Mouse (Mus musculus): ENCODE results near the gene Dcaf10. TPM values are rescaled to one million over a fixed set of nuclear protein-coding genes. Genes with fewer than 3 reads are reported as not detected.
"Not testable (repeated sequence)": the region's sequence is repeated elsewhere in the genome, so short reads cannot be mapped to it uniquely, and the experiment has no call there.

Dcaf10 gene
- polyA plus RNA-seq, 1 experiment from 2014 or later = 5.9 TPM

DNA sequence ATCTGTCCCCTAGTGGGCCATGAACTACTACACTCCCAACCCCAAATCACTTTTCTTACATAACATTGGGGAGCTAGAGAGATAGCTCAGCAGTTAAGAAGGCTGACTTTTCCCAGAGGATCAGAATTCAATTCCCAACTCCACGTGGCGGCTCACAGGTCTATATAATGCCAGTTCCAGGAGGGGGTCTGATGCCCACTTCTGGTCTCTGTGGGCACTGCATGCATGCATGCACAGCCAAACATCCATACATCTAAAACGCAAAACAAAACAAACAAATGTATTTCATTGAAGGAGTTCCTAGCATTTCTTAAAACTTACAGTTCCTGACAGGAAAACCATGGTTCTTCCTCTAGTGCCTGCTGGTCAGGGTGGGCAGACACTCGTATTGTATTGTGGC lies 50.2 kb downstream of the Dcaf10 start:
- Histone ChIP-seq H3K4me3 (ENCODE audit: low read length) (no peak overlapping the region), H3K27ac (ENCODE audit: low read depth, low read length) (no peak overlapping the region), H3K9me3 (ENCODE audit: control insufficient read depth, low read length) (no peaks in the 10 kb centered on the region), H3K36me3 (ENCODE audit: control insufficient read depth, insufficient read depth, low read length) (no peaks in the 10 kb centered on the region), H3K9ac (ENCODE audit: low read depth, low read length) (no peak overlapping the region), H3K27me3 (replicated peaks; ENCODE audit: control insufficient read depth, insufficient read depth, low read length) (no peaks in the 10 kb centered on the region), H3K4me2 (ENCODE audit: low read length) (no peak overlapping the region), H3K4me1 (ENCODE audit: control insufficient read depth, insufficient read depth, low read depth, low read length) (no peaks in the 10 kb centered on the region)
- 69% methylated on average over 4 of the region's 4 CpGs for WGBS
- no peak for ATAC-seq

DNA sequence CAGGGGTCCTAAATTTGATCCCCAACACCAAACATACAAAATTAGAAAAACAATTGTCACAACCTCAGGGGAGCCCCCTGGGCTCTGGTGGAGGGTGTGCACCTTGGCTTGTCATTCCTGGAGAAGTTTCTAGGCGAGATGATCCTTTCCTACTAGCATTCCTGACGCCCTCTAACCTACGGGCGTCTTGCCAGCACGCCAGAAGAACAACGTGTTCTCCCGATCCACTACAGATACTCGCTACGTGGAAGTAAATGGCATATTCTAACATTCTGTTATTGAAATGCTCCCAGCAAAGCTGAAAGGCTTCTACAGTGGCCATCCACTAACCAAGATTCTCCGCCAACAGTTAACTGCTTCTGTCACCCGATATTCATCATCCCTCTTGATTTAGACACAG lies 50.7 kb downstream of the Dcaf10 start:
- Histone ChIP-seq H3K4me1 (ENCODE audit: control insufficient read depth, insufficient read depth, low read depth, low read length) (no peaks in the 10 kb centered on the region), H3K4me2 (ENCODE audit: low read length) (no peak overlapping the region), H3K9ac (ENCODE audit: low read depth, low read length) (no peak overlapping the region), H3K27me3 (replicated peaks; ENCODE audit: control insufficient read depth, insufficient read depth, low read length) (no peaks in the 10 kb centered on the region), H3K4me3 (ENCODE audit: low read length) (no peak overlapping the region), H3K27ac (ENCODE audit: low read depth, low read length) (no peak overlapping the region), H3K36me3 (ENCODE audit: control insufficient read depth, insufficient read depth, low read length) (no peaks in the 10 kb centered on the region), H3K9me3 (ENCODE audit: control insufficient read depth, low read length) (no peaks in the 10 kb centered on the region)
- 77% methylated on average over 11 of the region's 11 CpGs for WGBS
- no peak for ATAC-seq

- H3K4me3 ChIP-seq (ENCODE audit: low read length) = no peak overlapping the region
Measured at GRCm38 (mm10) chr4:45392994-45393393, 51.1 kb downstream of the Dcaf10 start.

GRCm38 (mm10) chr4:45393658-45394057 lies 51.8 kb downstream of the Dcaf10 start:
- Histone ChIP-seq H3K4me1 (ENCODE audit: control insufficient read depth, insufficient read depth, low read depth, low read length) (no peaks in the 10 kb centered on the region), H3K9me3 (ENCODE audit: control insufficient read depth, low read length) (no peaks in the 10 kb centered on the region), H3K9ac (ENCODE audit: low read depth, low read length) (no peak overlapping the region), H3K4me2 (ENCODE audit: low read length) (no peak overlapping the region), H3K36me3 (ENCODE audit: control insufficient read depth, insufficient read depth, low read length) (peaks cover 3% of the 10 kb centered on the region), H3K27me3 (replicated peaks; ENCODE audit: control insufficient read depth, insufficient read depth, low read length) (no peaks in the 10 kb centered on the region), H3K27ac (ENCODE audit: low read depth, low read length) (no peak overlapping the region), H3K4me3 (ENCODE audit: low read length) (no peak overlapping the region)
- no peak for ATAC-seq
- WGBS = 81% methylated on average over 5 of the region's 5 CpGs

More at GRCm38 (mm10) chr4:45392994-45393393, 51.1 kb downstream of the Dcaf10 start:
- Histone ChIP-seq H3K4me2 (ENCODE audit: low read length) (no peak overlapping the region), H3K4me1 (ENCODE audit: control insufficient read depth, insufficient read depth, low read depth, low read length) (no peaks in the 10 kb centered on the region), H3K27ac (ENCODE audit: low read depth, low read length) (no peak overlapping the region), H3K9ac (ENCODE audit: low read depth, low read length) (no peak overlapping the region), H3K27me3 (replicated peaks; ENCODE audit: control insufficient read depth, insufficient read depth, low read length) (no peaks in the 10 kb centered on the region), H3K36me3 (ENCODE audit: control insufficient read depth, insufficient read depth, low read length) (peaks cover under 1% of the 10 kb centered on the region), H3K9me3 (ENCODE audit: control insufficient read depth, low read length) (no peaks in the 10 kb centered on the region)
- 82% methylated on average over 8 of the region's 8 CpGs for WGBS
- ATAC-seq = no peak

- peaks cover 15% of the 10 kb centered on the region for H3K36me3 ChIP-seq (ENCODE audit: control insufficient read depth, insufficient read depth, low read length)
- H3K4me2 ChIP-seq (ENCODE audit: low read length); H3K4me1 ChIP-seq (ENCODE audit: control insufficient read depth, insufficient read depth, low read depth, low read length); H3K9ac ChIP-seq (ENCODE audit: low read depth, low read length); H3K9me3 ChIP-seq (ENCODE audit: control insufficient read depth, low read length); H3K4me3 ChIP-seq (ENCODE audit: low read length); H3K27me3 ChIP-seq (replicated peaks; ENCODE audit: control insufficient read depth, insufficient read depth, low read length); ATAC-seq; H3K27ac ChIP-seq (ENCODE audit: low read depth, low read length): not testable (repeated sequence)
- WGBS = 90% methylated on average over 5 of the region's 6 CpGs
Measured at GRCm38 (mm10) chr4:45396211-45396610, 54.3 kb downstream of the Dcaf10 start.

- H3K36me3 ChIP-seq (ENCODE audit: control insufficient read depth, insufficient read depth, low read length) = peaks cover 19% of the 10 kb centered on the region
- not testable (repeated sequence) for H3K27me3 ChIP-seq (replicated peaks; ENCODE audit: control insufficient read depth, insufficient read depth, low read length); H3K4me3 ChIP-seq (ENCODE audit: low read length); H3K9ac ChIP-seq (ENCODE audit: low read depth, low read length); H3K4me2 ChIP-seq (ENCODE audit: low read length); ATAC-seq; H3K4me1 ChIP-seq (ENCODE audit: control insufficient read depth, insufficient read depth, low read depth, low read length); H3K9me3 ChIP-seq (ENCODE audit: control insufficient read depth, low read length); H3K27ac ChIP-seq (ENCODE audit: low read depth, low read length)
- 89% methylated on average over 5 of the region's 5 CpGs for WGBS
Measured at GRCm38 (mm10) chr4:45398315-45398714, 56.4 kb downstream of the Dcaf10 start.

DNA sequence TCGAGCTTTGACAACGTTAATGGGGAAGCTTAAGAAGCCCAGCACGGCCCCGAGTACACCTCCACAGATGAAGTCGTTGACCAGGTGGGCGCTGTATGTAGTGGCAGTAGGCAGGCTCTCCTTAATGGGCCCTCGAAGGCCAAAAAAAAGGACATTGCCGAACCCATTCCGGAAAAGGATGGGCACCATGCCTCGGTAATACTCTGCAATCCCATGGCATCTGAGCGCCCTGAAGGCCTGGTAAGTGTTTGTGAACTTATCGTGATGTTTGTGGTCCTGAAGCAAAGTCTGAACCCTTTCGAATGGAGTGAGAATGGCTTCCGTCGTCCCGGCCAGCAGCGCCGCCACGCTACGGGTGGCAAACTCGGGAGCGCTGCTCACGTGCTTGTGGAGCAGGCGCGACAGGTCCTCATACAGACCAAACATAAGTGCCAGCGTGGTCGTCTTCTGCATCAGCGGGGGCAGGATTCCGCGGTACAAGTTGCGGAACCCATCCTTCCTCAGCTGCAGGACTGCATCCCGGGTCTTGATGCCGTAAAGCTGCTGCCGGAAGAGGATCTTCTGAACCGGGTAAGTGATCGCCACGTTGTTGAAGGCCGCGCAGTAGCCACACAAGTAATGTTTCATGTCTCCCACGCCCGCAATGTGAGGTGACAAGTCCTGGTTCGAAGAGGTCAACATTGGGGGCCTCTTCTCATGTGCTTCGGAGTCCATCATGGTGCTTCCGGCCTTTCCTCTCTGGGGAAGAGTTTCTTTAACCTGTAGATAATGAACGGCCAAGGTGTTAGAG lies 57.7 kb downstream of the Dcaf10 start:
- no peak overlapping the region for H3K4me2 ChIP-seq (ENCODE audit: low read length)
- H3K9ac ChIP-seq (ENCODE audit: low read depth, low read length) = no peak overlapping the region
- no peak for ATAC-seq
- H3K4me1 ChIP-seq (ENCODE audit: control insufficient read depth, insufficient read depth, low read depth, low read length) = no peaks in the 10 kb centered on the region
- no peaks in the 10 kb centered on the region for H3K27me3 ChIP-seq (replicated peaks; ENCODE audit: control insufficient read depth, insufficient read depth, low read length)
- no peak overlapping the region for H3K27ac ChIP-seq (ENCODE audit: low read depth, low read length)
- peaks cover 31% of the 10 kb centered on the region for H3K36me3 ChIP-seq (ENCODE audit: control insufficient read depth, insufficient read depth, low read length)
- WGBS = 97% methylated on average over 45 of the region's 45 CpGs
- H3K4me3 ChIP-seq (ENCODE audit: low read length) = no peak overlapping the region
- no peaks in the 10 kb centered on the region for H3K9me3 ChIP-seq (ENCODE audit: control insufficient read depth, low read length)

GRCm38 (mm10) chr4:45402281-45402680 lies 60.4 kb downstream of the Dcaf10 start:
- WGBS = 95% methylated on average over 4 of the region's 4 CpGs
- Histone ChIP-seq H3K4me3 (ENCODE audit: low read length) (no peak overlapping the region), H3K27ac (ENCODE audit: low read depth, low read length) (no peak overlapping the region), H3K4me2 (ENCODE audit: low read length) (no peak overlapping the region), H3K9me3 (ENCODE audit: control insufficient read depth, low read length) (no peaks in the 10 kb centered on the region), H3K9ac (ENCODE audit: low read depth, low read length) (no peak overlapping the region), H3K4me1 (ENCODE audit: control insufficient read depth, insufficient read depth, low read depth, low read length) (peaks cover 14% of the 10 kb centered on the region), H3K36me3 (ENCODE audit: control insufficient read depth, insufficient read depth, low read length) (peaks cover 31% of the 10 kb centered on the region), H3K27me3 (replicated peaks; ENCODE audit: control insufficient read depth, insufficient read depth, low read length) (no peaks in the 10 kb centered on the region)
- no peak for ATAC-seq

- H3K4me1 ChIP-seq (ENCODE audit: control insufficient read depth, insufficient read depth, low read depth, low read length) = peaks cover 19% of the 10 kb centered on the region
- no peaks in the 10 kb centered on the region for H3K27me3 ChIP-seq (replicated peaks; ENCODE audit: control insufficient read depth, insufficient read depth, low read length)
- H3K9ac ChIP-seq (ENCODE audit: low read depth, low read length) = no peak overlapping the region
- ATAC-seq = no peak
- no peak overlapping the region for H3K27ac ChIP-seq (ENCODE audit: low read depth, low read length)
- no peak overlapping the region for H3K4me3 ChIP-seq (ENCODE audit: low read length)
- WGBS = 78% methylated on average over 7 of the region's 7 CpGs
- H3K4me2 ChIP-seq (ENCODE audit: low read length) = no peak overlapping the region
- H3K36me3 ChIP-seq (ENCODE audit: control insufficient read depth, insufficient read depth, low read length) = peaks cover 30% of the 10 kb centered on the region
- H3K9me3 ChIP-seq (ENCODE audit: control insufficient read depth, low read length) = no peaks in the 10 kb centered on the region
Measured at GRCm38 (mm10) chr4:45402878-45403498, 61.1 kb downstream of the Dcaf10 start.
